Mouse (Mus musculus) mature B cell (primary cell): ENCODE data around the gene Entpd3.

Experiments
- in situ Hi-C: fragments of 300-500 bp; cut with MboI; formaldehyde crosslinking; loops from 2 replicates; pipeline ENCODE4 v1.14.3; 2019

Entpd3 gene

DNA sequence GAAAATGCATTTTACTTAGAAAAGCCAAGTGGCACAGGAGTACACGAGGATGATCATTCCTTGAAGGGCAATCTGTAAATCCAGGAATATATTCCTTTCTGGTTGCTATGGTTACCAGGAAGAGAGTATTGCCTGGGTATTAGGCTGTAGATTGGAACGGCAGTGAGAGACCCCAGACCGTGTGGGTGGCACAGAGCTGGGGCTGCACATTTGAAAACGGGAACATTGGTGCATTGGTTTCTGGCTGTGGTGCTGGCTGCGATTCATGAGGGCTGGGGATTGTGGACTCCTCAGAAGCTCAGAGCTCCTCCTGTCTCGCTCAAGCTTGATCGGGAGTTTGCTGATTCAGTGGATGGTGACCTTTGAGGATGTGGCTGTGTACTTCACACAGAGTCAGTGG lies 40.2 kb downstream of the Entpd3 start:
- in situ Hi-C loops, result loop anchor here (10.0 to 25.0 kb wide), 2 partner anchors 75 to 357 kb away; partner anchors contain the start of gene Ctnnb1

DNA sequence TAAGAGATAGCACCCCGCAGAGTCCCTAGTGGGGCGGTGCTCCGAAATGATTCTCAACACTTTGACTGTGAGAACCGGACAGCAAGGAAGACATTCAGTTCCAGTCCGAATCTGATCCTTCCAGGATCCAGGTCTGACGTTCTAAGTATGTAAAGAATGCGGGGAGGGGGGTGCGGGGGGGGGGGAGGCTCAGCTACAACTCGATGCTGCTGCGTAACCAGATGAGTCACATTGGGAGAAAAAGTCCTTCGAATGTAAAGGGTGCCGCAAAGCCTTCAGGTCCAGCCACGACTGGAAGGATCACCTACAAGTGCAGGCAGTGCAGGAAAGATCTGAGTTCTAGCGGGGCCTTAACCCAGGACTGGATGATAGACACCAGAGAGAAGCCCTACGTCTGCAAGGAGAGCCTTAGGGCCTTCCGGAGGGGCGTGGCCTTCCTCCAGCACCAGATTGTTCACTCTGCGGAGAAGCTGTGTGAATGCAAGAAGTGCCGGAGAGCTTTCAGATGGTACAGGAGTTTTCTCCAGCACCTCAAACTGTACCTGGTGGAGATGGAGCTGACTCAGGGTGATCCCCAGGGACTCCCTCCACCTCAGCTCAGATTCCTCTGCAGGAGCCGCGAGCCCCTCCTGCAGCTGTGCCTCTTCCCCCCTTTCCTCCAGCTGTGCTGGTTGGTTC lies 42.5 kb downstream of the Entpd3 start:
- in situ Hi-C loops, result loop anchor here (10.0 to 25.0 kb wide), 2 partner anchors 77 to 355 kb away; partner anchors contain the start of gene Ctnnb1

DNA sequence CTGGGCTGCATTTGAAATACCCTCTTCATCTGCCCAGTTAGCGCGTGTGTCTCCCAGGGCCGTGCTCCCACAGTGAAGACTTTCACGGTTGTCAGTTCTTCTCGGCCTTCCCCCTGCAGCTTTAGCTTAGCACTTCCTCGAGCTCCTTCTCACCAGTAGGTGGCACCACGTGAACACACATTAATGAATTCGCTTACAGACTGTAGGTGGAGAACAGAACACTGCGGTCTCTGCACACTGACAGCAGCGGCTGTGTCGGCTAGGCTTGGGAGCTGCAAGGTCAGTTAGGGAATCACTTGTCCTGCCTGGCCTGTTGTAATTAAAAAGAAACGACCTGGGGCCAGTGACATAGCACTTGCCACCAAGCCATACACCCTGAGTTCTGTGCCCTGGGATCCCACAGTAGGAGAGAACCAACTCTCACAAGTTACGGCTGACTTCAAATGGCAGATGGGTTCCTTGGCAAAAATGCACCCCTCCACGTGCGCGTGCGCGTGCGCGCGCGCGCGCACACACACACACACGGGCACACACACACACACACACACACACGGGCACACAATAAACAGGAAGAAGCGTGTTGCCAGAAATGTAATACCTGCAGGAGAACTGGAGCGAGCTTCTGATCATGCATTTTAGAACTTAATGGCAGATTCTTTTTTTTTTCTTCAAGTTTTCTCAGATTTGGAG lies 43.1 kb downstream of the Entpd3 start:
- in situ Hi-C loops, result loop anchor here (10.0 to 25.0 kb wide), 2 partner anchors 78 to 355 kb away; partner anchors contain the start of gene Ctnnb1

DNA sequence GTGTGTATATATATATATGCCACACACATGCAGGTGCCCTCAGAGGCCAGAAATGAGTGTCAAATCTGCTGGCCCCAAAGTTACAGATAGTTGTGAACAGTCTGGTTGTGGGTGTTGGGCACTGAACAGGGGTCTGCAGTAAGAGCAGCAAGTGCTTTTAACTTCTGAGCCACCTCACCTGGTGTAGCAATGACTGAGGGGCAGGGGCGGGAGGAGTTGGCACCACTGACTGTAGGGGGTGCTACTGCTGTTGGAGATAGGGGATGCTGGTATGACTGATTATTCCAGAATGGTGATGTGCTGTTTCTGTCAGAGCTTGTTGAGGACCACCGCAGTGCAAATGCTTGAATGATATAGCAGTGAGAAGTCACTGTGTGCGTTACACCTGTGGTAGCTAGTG lies 43.7 kb downstream of the Entpd3 start:
- in situ Hi-C loops, result loop anchor here (10.0 to 25.0 kb wide), 2 partner anchors 79 to 354 kb away; partner anchors contain the start of gene Ctnnb1

DNA sequence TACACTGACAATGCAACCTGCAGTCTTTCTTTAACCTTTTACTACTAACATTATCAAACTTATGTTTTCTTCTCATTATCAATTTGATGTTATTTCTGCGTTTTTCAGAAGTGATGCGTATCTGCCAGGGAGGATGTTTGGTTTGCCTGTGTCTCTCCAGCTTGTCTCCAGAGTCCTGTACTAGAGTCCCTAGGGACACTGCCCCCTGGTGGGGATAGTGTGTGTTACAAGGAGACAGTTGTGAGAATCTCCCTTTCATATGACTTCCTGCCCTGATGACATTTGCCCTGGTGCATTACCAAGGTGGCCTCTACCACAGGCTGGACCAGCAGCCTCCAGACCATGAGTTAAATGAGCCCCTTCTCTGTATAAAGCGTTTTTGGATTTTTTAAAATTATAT lies 46.9 kb downstream of the Entpd3 start:
- in situ Hi-C loops, result loop anchor here (10.0 to 25.0 kb wide), 2 partner anchors 82 to 351 kb away; partner anchors contain the start of gene Ctnnb1

DNA sequence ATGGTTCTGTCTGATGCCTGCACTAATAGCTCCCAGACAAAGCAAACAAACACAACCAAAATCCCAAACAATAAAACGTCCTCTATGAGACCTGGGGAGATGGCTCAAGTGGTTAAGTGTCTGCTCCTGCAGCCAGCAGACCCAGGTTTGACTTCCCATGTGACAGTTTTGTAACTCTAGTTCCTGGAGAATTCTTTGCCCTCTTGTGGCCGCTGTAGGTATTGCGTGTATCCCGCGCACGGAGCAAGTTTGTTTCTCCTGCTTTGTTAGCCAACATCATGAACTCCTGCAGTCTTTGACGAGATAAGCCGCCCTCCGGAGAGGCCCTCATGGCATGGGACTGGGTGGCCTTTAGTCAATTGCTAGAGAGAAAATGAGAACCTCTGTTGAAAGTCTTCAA lies 51.9 kb downstream of the Entpd3 start:
- in situ Hi-C loops, result loop anchor here (25.0 kb wide), 1 partner anchor 346 kb away; the partner anchor contains the start of gene Ctnnb1

DNA sequence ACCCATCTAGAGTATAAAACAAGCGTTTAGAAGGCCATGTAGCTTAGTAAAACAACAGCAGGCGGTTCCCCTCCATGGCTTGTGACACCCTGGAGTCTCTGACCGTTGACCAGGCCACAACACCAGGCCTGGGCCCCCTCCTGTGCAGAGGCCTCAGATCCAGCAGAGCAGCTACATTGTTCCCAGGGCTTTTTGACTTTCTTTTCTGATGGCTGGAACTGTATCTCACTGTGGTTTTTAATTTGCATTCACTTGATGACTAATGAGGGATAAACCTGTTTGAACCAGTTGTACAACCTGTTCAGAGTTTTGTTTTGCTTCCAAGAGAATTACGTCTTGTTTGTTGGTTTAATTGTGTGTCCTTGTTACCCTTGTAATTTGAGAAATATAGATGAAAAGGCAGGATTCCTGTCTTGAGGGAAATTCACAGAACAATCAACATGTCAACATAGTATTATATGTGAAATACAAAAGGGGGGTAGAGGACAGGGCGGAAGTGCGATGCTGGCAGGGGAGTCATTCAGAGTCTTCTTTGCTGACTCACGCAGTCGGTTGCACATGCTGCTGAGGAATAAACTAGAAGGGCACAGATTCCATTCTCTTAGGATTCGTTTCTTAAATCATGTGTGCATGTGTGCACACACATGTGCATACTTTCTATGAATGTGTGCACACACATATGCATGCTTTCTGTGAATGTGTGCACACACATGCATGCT lies 53.9 kb downstream of the Entpd3 start:
- in situ Hi-C loops, result loop anchor here (25.0 kb wide), 1 partner anchor 344 kb away; the partner anchor contains the start of gene Ctnnb1

DNA sequence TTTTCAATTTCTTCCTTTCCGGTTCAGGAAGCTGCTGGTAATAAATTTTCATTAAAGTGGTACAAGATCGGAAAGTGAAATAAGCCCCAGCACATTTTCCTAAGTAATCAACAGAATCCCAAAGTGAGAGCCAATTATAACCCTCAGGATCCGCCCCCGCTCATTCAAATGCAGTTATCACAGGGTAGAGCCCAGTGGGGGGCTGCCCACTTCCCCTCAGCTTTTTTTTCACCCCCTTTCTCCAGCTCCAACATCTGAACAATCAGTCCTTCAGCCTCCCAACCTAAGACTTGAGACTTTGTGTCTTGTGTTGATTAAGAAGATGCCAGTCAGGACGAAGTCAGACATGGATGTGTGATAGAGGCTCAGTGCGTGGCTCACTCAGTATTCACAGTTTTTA lies 55.2 kb downstream of the Entpd3 start:
- in situ Hi-C loops, result loop anchor here (25.0 kb wide), 1 partner anchor 342 kb away; the partner anchor contains the start of gene Ctnnb1

DNA sequence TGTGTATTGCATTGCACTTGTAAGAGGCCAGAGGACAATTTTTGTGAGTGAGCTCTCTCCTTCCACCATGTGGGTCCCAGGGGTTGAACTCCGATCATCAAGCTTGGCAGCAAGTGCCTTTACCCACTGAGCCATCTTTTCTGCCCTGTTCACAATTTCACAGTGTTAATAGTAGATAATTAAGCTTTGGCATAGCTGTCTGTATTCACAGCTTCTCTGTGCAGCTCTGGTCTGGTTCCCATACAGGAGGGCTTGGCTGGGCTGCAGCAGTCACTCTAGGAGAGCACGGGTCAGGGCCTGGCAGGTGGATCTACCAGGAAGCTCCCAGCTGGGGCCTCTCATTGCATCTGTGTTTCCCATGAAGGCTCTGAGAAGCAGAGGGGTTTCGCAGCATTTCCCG lies 55.7 kb downstream of the Entpd3 start:
- in situ Hi-C loops, result loop anchor here (25.0 kb wide), 1 partner anchor 342 kb away; the partner anchor contains the start of gene Ctnnb1

DNA sequence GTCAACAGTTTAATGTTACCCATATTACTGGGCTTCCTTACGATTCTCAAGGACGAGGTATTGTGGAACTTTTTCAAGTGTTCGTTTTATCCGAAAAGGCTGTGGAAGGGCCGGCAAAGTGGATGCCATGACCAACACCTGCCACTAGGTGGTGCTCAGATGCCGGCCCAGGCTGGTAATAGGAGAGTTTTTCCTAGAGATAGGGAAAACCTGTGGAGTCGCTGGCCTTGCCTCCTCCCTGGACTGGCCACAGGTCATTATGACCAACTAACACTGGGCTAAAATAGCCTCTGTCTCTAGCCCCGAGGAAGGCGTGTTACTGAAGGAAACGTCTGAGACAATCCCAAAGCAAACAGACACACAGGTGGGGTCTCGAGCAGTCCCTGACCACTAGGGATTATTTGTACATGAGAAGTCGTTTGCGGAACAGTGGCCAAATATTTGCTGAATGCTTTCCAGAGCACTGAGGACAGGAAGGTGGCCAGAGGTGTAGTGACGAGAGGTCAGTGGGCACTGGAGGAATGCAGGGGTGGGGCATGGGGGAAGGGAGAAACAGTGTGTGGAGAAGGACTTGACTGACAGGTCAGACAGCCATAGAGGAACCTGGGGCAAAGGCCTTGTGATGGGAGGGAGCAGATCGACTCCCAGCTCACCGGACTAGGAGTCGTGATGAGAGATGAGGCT lies 62.0 kb downstream of the Entpd3 start:
- in situ Hi-C loops, result no loop called here

DNA sequence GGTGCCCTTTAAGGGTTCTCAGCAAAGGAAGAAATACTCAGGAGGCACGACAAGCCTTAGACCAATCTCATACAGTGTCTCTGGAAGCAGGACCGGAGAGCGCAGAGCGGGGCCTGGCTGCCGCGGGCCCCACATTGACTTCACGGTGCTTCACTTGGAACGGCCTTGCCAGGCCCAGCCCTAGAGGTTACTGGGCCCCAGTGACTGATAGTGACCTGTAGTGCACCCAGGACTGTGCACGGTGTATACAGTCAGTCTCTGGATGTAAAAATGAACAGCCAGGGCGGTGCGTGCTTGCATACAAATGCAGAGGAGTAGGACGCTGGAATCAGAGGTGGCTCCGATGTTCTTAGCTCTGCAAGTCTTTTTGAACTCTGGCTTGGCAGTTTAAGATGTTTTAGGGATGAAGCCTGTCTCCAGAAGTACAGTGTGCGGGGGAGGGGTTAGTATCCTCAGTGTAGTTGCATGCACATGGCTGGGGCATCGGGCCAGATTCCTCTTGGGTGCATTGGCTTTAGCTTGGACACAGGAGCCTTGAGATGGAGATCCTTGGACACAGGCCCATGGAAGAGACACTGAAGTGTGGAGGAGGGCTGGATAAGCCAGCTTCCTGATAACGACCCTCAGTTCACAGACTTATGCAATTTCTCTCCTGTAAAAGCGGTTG lies 62.7 kb downstream of the Entpd3 start:
- in situ Hi-C loops, result no loop called here

DNA sequence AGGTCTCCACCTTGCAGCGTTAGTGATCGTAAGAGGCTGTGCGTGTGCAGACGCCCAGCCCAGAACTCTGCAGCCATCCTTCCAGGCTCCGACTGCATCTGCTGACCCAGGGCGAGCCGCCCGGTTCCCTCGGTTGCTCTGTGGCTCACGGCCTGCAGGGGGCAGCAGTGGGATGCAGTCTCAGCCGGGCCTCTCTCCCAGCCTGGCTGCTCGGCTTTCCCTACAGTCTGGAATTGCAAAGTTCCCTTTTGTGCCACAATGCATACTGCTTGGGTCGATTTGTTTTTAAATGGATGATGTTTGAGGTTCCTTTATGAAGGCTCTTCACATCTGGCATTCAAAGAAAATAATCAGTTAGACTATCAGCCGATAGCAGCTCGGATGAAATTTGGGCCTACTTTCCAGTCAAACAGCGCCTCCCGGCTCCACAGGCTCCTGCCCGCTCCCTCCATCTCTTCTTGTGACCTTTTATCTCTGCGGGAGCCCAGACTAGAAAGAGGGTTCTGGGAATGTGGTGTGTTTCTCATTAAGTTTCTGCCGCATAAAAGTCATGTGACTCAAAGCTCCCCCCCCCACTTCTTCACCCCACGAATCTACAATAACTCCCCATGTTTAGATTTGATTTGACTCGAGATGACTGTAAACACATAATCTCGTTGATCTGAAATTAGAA lies 63.4 kb downstream of the Entpd3 start:
- in situ Hi-C loops, result no loop called here

DNA sequence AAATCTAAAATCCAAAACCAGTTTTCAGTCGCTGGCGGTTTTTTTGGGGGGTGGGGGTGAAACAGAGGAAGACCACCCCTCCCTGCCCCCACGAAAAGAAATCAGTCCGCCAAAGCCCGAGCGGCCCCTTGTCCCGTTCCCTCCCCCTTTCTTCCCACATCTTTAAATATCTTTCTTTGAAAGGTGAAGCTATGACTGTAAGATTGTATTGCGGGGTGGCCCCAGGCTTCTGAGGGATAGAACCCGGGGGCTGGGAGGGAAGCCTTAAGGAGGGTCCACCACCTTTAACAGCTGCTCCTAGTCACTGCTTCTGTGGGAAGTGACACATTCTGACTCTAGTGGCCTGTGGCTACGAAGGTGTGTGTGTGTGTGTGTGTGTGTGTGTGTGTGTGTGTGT lies 63.9 kb downstream of the Entpd3 start:
- in situ Hi-C loops, result no loop called here

DNA sequence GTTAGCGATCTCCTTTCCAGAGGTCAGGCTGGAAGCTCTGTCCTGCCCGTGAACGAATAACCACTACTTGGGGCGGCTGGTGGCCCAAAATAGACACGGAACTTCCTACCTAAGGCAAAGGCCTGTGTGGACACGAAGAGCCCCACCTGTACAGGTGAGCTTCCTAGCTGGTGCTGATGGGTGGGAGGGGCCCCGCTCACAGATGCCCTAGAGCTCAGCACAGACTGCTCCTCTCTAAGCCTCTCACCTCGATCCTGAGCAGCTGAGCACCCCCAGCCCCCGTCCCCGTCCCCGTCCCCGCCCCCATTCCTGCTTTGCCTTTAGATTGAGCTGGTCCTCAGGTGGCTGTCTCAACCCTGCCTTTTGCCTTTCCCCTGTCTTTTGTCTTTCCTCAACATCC lies 64.3 kb downstream of the Entpd3 start:
- in situ Hi-C loops, result no loop called here

DNA sequence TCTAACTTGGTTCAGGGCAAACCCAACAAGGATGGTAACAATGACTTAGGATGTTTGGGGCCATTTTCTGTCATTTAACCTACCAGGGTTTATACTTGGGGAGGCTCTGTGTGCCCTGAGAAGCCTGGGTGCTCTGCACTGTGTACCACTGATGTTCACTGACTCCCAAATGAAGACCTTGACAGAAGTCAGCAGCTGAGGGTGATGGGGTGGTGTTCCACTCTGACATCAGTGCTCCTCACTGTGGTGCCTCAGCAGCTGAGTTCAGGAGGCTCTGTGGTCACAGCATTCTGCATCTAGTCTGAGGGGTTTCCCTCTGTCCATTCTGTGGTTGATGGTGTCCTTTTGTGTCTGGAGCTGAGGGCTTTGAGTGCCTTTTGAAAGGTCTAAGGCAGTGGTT lies 71.4 kb downstream of the Entpd3 start:
- in situ Hi-C loops, result no loop called here

DNA sequence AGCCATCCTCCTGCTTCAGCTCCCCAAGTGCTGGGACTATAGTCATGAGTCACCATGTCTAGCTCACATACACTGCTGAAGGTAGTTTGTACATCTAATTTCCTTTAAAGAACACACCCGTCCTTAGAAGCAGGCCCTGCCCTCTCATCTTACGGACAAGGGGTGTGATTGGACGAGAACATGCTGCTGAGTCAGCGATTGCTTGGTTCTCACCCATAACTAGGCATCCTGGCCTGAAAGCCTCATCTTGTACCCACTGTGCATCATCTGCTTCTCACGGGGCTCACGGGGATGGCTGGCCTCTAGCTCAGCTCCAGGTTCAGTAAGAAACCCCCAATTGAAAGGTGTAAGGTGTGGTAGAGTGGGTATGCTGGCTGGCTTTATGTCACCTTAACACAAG lies 74.4 kb downstream of the Entpd3 start:
- in situ Hi-C loops, result no loop called here
